Mouse (Mus musculus) G1E (cell line): ENCODE results near the gene Fam83c. TPM values are rescaled to one million over a fixed set of nuclear protein-coding genes. Genes with fewer than 3 reads are reported as not detected.

Experiments used
- ATAC-seq: 2 replicates; pipeline ENCODE4 v1.8.0; 2016; ENCODE audit warnings: mild to moderate bottlenecking; ENCODE audit not compliant: insufficient number of reproducible peaks, poor library complexity, low FRiP score, severe bottlenecking; ENCODE audit errors: extremely low read depth
- DNase-seq: peaks from one replicate; pipeline ENCODE4 v3.0.0; 2012; ENCODE audit warnings: low spot score
- H3K27me3 ChIP-seq: 2 replicates; pipeline ENCODE4 v1.6.1; 2012; ENCODE audit warnings: mild to moderate bottlenecking, low read length, inconsistent platforms; ENCODE audit not compliant: insufficient read depth
- H3K36me3 ChIP-seq: replicated peaks from 2 replicates; pipeline ENCODE3; 2012; ENCODE audit warnings: mild to moderate bottlenecking, inconsistent platforms
- H3K4me1 ChIP-seq: 2 replicates; pipeline ENCODE4 v1.6.1; 2012; ENCODE audit warnings: low read depth, low read length, inconsistent platforms, mixed read lengths; ENCODE audit not compliant: insufficient read depth
- H3K4me3 ChIP-seq: 2 replicates; pipeline ENCODE4 v1.5.1; 2012; ENCODE audit warnings: low read depth, mild to moderate bottlenecking, inconsistent platforms, low read length, moderate library complexity, mixed read lengths
- H3K9me3 ChIP-seq: replicated peaks from 2 replicates; pipeline ENCODE4 v1.6.1; 2012; ENCODE audit warnings: inconsistent platforms
- CTCF ChIP-seq: IDR thresholded peaks from 2 replicates; pipeline ENCODE4 v1.5.1; 2012; ENCODE audit warnings: low read depth, low read length, inconsistent platforms, mixed read lengths
- GATA1 ChIP-seq: IDR thresholded peaks from 2 replicates; pipeline ENCODE4 v1.6.1; 2012; ENCODE audit warnings: borderline replicate concordance, low read length, inconsistent platforms, mixed read lengths
- GATA2 ChIP-seq: IDR thresholded peaks from 2 replicates; pipeline ENCODE4 v1.6.1; 2012; ENCODE audit warnings: low read depth, low read length, inconsistent platforms, borderline replicate concordance
- POLR2AphosphoS5 ChIP-seq: IDR thresholded peaks from 2 replicates; pipeline ENCODE4 v1.6.1; 2012; ENCODE audit warnings: low read depth, low read length, inconsistent platforms; ENCODE audit not compliant: insufficient replicate concordance
- TAL1 ChIP-seq: conservative IDR thresholded peaks from 2 replicates; pipeline ENCODE4 v1.6.1; 2012; ENCODE audit warnings: low read depth, low read length, inconsistent platforms, mixed read lengths
- polyA plus RNA-seq: library from polyadenylated mRNA; stranded (reverse); fragments of >175 nt; gene quantifications from 2 replicates; pipeline ENCODE4 v1.2.3, GENCODE M21; 2012
- total RNA-seq, 2 experiments: library from RNA; stranded (forward) in 1 of 2; stranded (reverse) in 1 of 2; fragments of 200-1000 nt in 1 of 2; fragments of >200 nt in 1 of 2; fragmentation: Nextera tagmentation in 1 of 2; gene quantifications; 2 replicates each; pipeline ENCODE4 v1.2.3; 2014 to 2017

The Fam83c gene
- total and polyA plus RNA-seq, 3 experiments: 0.22 TPM; not detected in 2

DNA sequence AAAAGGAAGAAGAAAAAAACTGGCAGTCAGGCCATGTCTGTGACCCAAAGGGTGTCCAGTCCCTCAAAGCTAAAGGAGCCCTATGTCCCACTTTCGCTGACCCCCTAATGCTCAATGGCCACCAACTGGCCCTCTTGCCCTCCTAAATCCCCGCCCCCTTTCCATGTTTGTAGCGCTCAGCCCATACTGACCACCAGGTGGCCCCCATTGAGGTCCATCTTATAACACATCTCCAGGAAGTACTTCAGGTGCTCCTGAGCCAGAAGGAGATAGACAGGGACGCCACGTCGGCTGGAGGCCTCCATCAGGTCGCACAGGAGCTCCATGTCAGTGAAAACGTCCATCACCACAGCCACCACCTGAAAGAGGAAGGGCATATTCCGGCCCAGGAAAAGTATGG is 3.4 kb downstream of the Fam83c start:
- Histone ChIP-seq H3K36me3 (no peaks in the 10 kb centered on the region), H3K27me3 (peaks cover 60% of the 10 kb centered on the region), H3K4me3 (no peak overlapping the region), H3K4me1 (peaks cover 24% of the 10 kb centered on the region), H3K9me3 (no peaks in the 10 kb centered on the region)
- ATAC-seq: no peak
- no peak for DNase-seq
- TF ChIP-seq GATA2: no peak

DNA sequence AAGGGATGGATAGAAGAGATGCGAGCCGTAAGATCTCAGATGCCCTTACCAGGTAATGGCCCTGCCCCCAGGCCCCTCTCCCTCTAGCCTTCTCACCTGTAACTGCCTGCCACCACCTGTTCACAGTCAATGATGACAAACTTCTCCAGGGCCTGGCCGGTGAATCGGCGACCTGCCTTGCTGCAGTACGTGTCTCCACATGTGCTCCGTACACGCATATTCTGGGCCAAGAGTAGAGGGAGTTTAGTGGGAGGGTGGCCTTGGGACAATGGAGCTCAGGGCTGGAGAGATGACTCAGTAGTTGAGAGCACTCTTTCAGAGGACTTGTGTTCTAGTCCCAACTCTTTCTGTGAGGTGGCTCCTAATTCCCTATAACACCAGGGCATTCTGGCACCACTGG is 3.8 kb downstream of the Fam83c start:
- no peak for ATAC-seq
- H3K4me3 ChIP-seq: no peak overlapping the region
- H3K4me1 ChIP-seq: peaks cover 28% of the 10 kb centered on the region
- DNase-seq: no peak
- peaks cover 55% of the 10 kb centered on the region for H3K27me3 ChIP-seq
- TF ChIP-seq GATA2: no peak
- TF ChIP-seq POLR2AphosphoS5: no peak
- TF ChIP-seq GATA1: no peak
- TF ChIP-seq CTCF: no peak
- TF ChIP-seq TAL1: no peak
- no peaks in the 10 kb centered on the region for H3K9me3 ChIP-seq
- no peaks in the 10 kb centered on the region for H3K36me3 ChIP-seq

DNA sequence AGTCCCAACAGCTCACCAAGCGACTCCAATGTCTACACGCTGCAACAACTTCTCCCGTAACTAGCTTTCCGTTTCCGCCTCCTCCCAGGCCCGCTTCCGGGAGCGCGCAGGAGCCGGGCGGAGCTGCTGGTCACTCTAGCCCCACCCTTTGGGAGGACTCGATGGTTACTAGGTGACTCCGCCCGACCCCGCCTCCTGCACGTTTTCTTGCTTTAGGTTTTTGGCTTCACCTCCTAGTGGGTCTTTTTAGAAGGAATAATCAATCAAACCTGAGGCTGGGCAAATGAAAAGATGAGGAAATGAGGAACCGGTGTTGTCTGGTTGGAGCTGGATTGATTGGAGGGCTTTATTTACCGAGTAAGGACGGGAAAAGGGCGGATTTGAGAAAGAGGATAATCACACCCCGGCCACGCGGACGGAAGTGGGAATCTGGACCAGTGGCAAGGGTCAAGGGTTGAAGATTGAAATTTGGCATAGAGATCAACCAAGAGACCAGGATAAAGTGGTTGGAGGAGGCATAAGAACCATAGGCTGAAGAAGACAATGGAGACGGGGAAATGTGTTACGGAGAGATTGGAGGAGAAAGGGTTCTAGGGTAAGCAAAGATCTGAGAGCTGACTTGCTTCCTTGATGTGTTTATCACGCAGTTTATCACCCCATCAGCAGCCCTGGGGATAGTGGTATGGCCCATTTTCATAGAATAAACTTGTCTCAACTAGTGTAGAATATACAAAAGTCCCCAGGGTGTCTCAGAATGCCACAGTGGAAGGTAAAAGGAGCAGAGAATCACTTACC is 7.8 kb downstream of the Fam83c start, which contains the start of gene Eif6:
TSS of gene Eif6 (minus strand) at position 296 of the 795 bp plus-strand sequence.
- ATAC-seq (peak; percentile 77), DNase-seq (peak; percentile 76)
- TF ChIP-seq POLR2AphosphoS5: no peak
- no peak for TF ChIP-seq GATA2
- TF ChIP-seq GATA1: no peak
- no peak for TF ChIP-seq TAL1
- TF ChIP-seq CTCF: no peak
- Histone ChIP-seq H3K9me3 (no peaks in the 10 kb centered on the region), H3K4me3 (peak within 1 kb of the TSS; percentile 97), H3K4me1 (peaks cover 47% of the 10 kb centered on the region), H3K27me3 (peaks cover 20% of the 10 kb centered on the region), H3K36me3 (peaks cover 28% of the 10 kb centered on the region)

DNA sequence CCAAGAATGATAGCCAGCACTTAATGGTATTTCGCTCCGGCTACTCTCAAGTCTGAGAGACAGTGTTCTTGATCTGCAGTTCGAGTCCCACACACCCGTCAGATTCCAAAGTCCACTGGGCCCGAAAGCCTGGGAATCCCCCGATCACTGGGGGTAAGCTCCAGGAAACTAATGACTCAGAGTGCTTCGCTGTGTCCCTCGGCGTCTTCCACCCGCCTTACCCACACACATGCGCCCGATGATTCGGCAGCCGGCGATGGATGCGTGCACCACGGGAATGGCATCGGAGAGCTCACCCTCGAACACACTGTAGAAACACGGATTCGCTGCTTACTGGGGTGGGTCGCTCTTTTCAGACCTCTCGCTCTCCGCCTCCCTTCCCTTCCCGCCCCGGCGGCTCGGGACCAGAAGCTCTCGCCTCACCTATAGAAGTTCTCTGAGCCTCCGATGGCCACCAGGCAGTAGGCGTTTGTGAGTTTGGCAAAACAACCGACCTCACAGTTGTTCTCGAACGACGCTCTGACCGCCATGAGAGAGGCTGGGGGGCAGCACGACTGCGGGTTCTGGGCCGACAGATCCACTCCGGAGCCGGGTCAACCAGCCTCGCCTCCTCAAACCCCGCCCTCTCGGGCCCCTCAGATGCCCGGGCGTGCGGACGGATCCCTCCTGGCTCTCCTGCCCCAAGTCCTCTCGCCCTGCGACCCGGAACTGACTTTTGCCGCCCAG is 8.6 kb downstream of the Fam83c start:
- TF ChIP-seq CTCF (no peak), POLR2AphosphoS5 (no peak), GATA2 (no peak), TAL1 (no peak), GATA1 (no peak)
- Histone ChIP-seq H3K4me3 (peak overlapping the region; percentile 97), H3K36me3 (peaks cover 35% of the 10 kb centered on the region), H3K4me1 (peaks cover 47% of the 10 kb centered on the region), H3K27me3 (peaks cover 20% of the 10 kb centered on the region), H3K9me3 (no peaks in the 10 kb centered on the region)
- DNase-seq: no peak
- no peak for ATAC-seq

DNA sequence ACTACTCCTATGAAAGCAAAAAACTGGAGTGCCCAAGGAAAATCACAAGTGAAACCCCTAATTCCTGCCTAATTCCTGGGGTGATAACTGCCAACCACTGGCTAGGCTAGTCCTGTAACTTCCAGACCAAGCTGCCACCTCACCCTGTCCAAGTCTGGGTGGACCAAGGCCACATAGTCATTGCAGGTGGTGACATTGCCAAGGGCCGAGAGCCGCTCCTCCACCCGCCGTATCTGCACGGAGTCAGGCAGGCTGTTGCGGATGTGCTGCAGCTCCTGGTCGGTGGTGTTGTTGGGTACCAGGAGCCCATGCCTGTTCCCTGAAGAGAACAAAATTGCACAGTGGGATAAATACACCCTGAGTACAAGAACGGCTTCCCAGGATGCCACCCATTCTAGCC is 10.9 kb downstream of the Fam83c start:
- TF ChIP-seq CTCF (no peak), POLR2AphosphoS5 (no peak), GATA1 (no peak)
- H3K4me1 ChIP-seq: peaks cover 67% of the 10 kb centered on the region
- H3K4me3 ChIP-seq: no peak overlapping the region; the same call in 1 of the 2 replicates
- ATAC-seq (no peak), DNase-seq (no peak)
- H3K27me3 ChIP-seq: no peaks in the 10 kb centered on the region
- no peaks in the 10 kb centered on the region for H3K9me3 ChIP-seq
- H3K36me3 ChIP-seq: peaks cover 55% of the 10 kb centered on the region

DNA sequence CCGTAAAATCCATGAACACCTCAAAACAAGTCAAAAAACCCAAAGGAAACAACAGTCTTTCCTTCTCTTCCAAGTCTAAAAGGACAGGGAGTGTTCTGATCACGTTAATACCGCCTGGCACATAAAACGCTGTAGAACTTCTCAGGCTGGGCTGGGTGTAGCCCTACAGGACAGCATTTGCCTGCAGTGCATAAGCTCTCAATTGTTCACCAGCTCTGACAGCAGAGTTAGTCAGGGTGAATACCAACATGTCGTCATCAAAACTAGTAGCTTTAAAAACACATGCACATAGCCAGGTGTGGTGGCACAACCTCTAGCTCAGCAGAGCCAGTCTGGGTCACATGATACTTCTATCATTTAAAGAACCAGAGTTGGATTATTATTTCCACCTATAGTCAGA is 13.9 kb downstream of the Fam83c start:
- no peak for TF ChIP-seq GATA1
- TF ChIP-seq GATA2: no peak
- TF ChIP-seq TAL1: no peak
- TF ChIP-seq POLR2AphosphoS5: no peak
- no peak for TF ChIP-seq CTCF
- Histone ChIP-seq H3K4me3 (no peak overlapping the region), H3K36me3 (peaks cover 77% of the 10 kb centered on the region), H3K27me3 (peaks cover 1% of the 10 kb centered on the region; the same call in 1 of the 2 replicates), H3K9me3 (no peaks in the 10 kb centered on the region), H3K4me1 (peaks cover 68% of the 10 kb centered on the region)
- ATAC-seq: no peak
- DNase-seq: no peak
